In genomic region chr5:24577183-24577929, GRCm38 (mm10) we compare ENCODE assay signal across 8 mouse cellular contexts. TPM values are rescaled to one million over a fixed set of nuclear protein-coding genes. Genes with fewer than 3 reads are reported as not detected.
A peak's percentile ranks its signal among the peaks of the same experiment; 100 is the strongest.
DNase-seq lines count a peak whose midpoint lies in the region; ATAC-seq lines count a peak whose summit lies in the region.

Gene Abcf2, minus strand, starts transcription at chr5:24577467.

- peak within 1 kb of the TSS; percentile 74 for H3K4me2 ChIP-seq in heart, embryonic 14.5 days (ENCODE audit: low read length)
- peak within 1 kb of the TSS; percentile 95 for H3K4me2 ChIP-seq in liver, embryonic 13.5 days
- peak within 1 kb of the TSS; percentile 73 for H3K4me2 ChIP-seq in stomach, embryonic 16.5 days (ENCODE audit: low read depth, low read length)

- peaks cover 33% of the 10 kb centered on the region for H3K36me3 ChIP-seq in heart, embryonic 14.5 days (ENCODE audit: control insufficient read depth, insufficient read depth, low read length)
- peaks cover 33% of the 10 kb centered on the region for H3K36me3 ChIP-seq in liver, embryonic 13.5 days
- peaks cover 19% of the 10 kb centered on the region; the same call in 1 of the 2 replicates for H3K36me3 ChIP-seq in stomach, embryonic 16.5 days (ENCODE audit: control insufficient read depth, insufficient read depth, low read length)

- H3K27ac ChIP-seq in heart, embryonic 14.5 days (replicated peaks in 1 of 2; ENCODE audit: control insufficient read depth in 1 of 2, insufficient read depth in 1 of 2, low read depth in 2 of 2, low read length in 2 of 2) = peak within 1 kb of the TSS; percentile 88 to 90
- H3K27ac ChIP-seq in liver, embryonic 13.5 days = peak within 1 kb of the TSS; percentile 83
- peak within 1 kb of the TSS; percentile 88 for H3K27ac ChIP-seq in stomach, embryonic 16.5 days (ENCODE audit: low read length)

- peaks cover 8 to 14% of the 10 kb centered on the region in 2 experiments for H3K4me1 ChIP-seq in heart, embryonic 14.5 days (ENCODE audit: control insufficient read depth in 2 of 2, insufficient read depth in 2 of 2, low read length in 2 of 2)
- peaks cover 29% of the 10 kb centered on the region for H3K4me1 ChIP-seq in liver, embryonic 13.5 days (replicated peaks)
- H3K4me1 ChIP-seq in stomach, embryonic 16.5 days (ENCODE audit: control insufficient read depth, insufficient read depth, low read length) = peaks cover 9% of the 10 kb centered on the region

- under 1% methylated on average over 48 of the region's 48 CpGs for WGBS in heart, embryonic 14.5 days
- under 1% methylated on average over 48 of the region's 48 CpGs for WGBS in liver, embryonic 13.5 days (ENCODE audit: insufficient replicate concordance)
- under 1% methylated on average over 48 of the region's 48 CpGs for WGBS in stomach, embryonic 16.5 days

- peak; percentile 98 for DNase-seq in c-Kit-negative CD71-positive TER-119-positive erythroid progenitor cells, embryonic 14.5 days (ENCODE audit: low read depth, low spot score)
- DNase-seq in fibroblast of lung, adult 2 months (ENCODE audit: low read depth) = peak; percentile 100
- peak; percentile 100 for DNase-seq in kidney, postnatal 14 days
- DNase-seq in liver, embryonic 13.5 days = peak; percentile 97
- DNase-seq in neural tube, embryonic 10.5 days (ENCODE audit: extremely low spot score, low spot score) = peak; percentile 100

- peak within 1 kb of the TSS; percentile 69 to 92 for H3K4me3 ChIP-seq in heart, embryonic 14.5 days (ENCODE audit: control insufficient read depth in 1 of 2, insufficient read depth in 1 of 2, low read depth in 1 of 2, low read length in 2 of 2)
- H3K4me3 ChIP-seq in liver, embryonic 13.5 days (replicated peaks) = peak within 1 kb of the TSS; percentile 81
- peak within 1 kb of the TSS; percentile 91 for H3K4me3 ChIP-seq in stomach, embryonic 16.5 days (replicated peaks; ENCODE audit: low read length)

- peak within 1 kb of the TSS; percentile 81 for H3K9ac ChIP-seq in heart, embryonic 14.5 days (ENCODE audit: low read length)
- H3K9ac ChIP-seq in liver, embryonic 13.5 days = peak within 1 kb of the TSS; percentile 92
- peak within 1 kb of the TSS; percentile 89 for H3K9ac ChIP-seq in stomach, embryonic 16.5 days (ENCODE audit: low read length)

- peak; percentile 93 for ATAC-seq in CD4-positive, CD25-positive, alpha-beta regulatory T cell, adult 4 months
- peak; percentile 97 for ATAC-seq in heart, embryonic 14.5 days (ENCODE audit: insufficient number of reproducible peaks, insufficient read depth, low FRiP score, low read depth)
- peak; percentile 95 for ATAC-seq in liver, embryonic 13.5 days (ENCODE audit: low read depth)
- peak; percentile 98 for ATAC-seq in stomach, embryonic 16.5 days (ENCODE audit: insufficient read depth, low FRiP score)

- H3K9me3 ChIP-seq in heart, embryonic 14.5 days (ENCODE audit: control insufficient read depth, low read length) = no peaks in the 10 kb centered on the region
- no peaks in the 10 kb centered on the region for H3K9me3 ChIP-seq in liver, embryonic 13.5 days (replicated peaks)
- H3K9me3 ChIP-seq in stomach, embryonic 16.5 days (replicated peaks; ENCODE audit: control insufficient read depth, low read length) = no peaks in the 10 kb centered on the region

- H3K27me3 ChIP-seq in heart, embryonic 14.5 days (ENCODE audit: control insufficient read depth, insufficient read depth, low read length) = no peaks in the 10 kb centered on the region
- no peaks in the 10 kb centered on the region for H3K27me3 ChIP-seq in liver, embryonic 13.5 days
- no peaks in the 10 kb centered on the region for H3K27me3 ChIP-seq in stomach, embryonic 16.5 days (ENCODE audit: control insufficient read depth, insufficient read depth, low read length)

RNA-seq across cellular contexts. Expression of gene Abcf2, which starts in this region (rescaled TPM):
- 10 to 100 TPM; 62.1 to 87.7 TPM for polyA plus RNA-seq in CD4-positive, CD25-positive, alpha-beta regulatory T cell, adult 4 months (2017; shearing (Covaris generic))
- 57.4 and 60.8 TPM in 2 replicates for polyA plus RNA-seq in heart, embryonic 14.5 days (2014; fragmentation: Nextera tagmentation; extraction: Ambion mirVana)
- polyA plus RNA-seq in liver, embryonic 13.5 days (2015; fragmentation: Nextera tagmentation; extraction: Ambion mirVana) = 72.6 and 81.6 TPM in 2 replicates
- 81.7 and 81.9 TPM in 2 replicates for polyA plus RNA-seq in stomach, embryonic 16.5 days (2015; fragmentation: Nextera tagmentation; extraction: Ambion mirVana)

Comparison
In these comparisons a context has a peak if more than half of its experiments do, and no peak if none do; other contexts are left out.
1. Peak in every context shown above with its lines: DNase-seq, ATAC-seq, H3K4me3 ChIP-seq and H3K27ac ChIP-seq.